Mouse (Mus musculus) stomach, postnatal 0 days (tissue): ENCODE measurements around the gene Tuba1b.
A peak's percentile ranks its signal among the peaks of the same experiment; 100 is the strongest.

Source experiments
- CTCF ChIP-seq: IDR thresholded peaks from 2 replicates; pipeline ENCODE4 v1.5.1; 2016; ENCODE audit warnings: antibody characterized with exemption, low read depth, mild to moderate bottlenecking, moderate library complexity
- EP300 ChIP-seq: optimal IDR thresholded peaks from 2 replicates; pipeline ENCODE3; 2016; ENCODE audit warnings: antibody characterized with exemption

- peak; percentile 78 for TF ChIP-seq CTCF
- no peak for TF ChIP-seq EP300
Measured at GRCm38 (mm10) chr15:98904692-98905091, 29.7 kb downstream of the Tuba1b start.
